Mouse (Mus musculus): ENCODE results near the gene Mymk. TPM values are rescaled to one million over a fixed set of nuclear protein-coding genes. Genes with fewer than 3 reads are reported as not detected.
A peak's percentile ranks its signal among the peaks of the same experiment; 100 is the strongest.

Gene Mymk
- polyA plus RNA-seq, 1 experiment from 2014 or later = 0.22 TPM

GRCm38 (mm10) chr2:27073407-27073806 is 1.4 kb upstream of the Mymk start:
- peaks cover 31 to 39% of the 10 kb centered on the region in 2 experiments for H3K4me1 ChIP-seq (ENCODE audit: control insufficient read depth in 2 of 2, insufficient read depth in 2 of 2, low read length in 2 of 2)
- no peaks in the 10 kb centered on the region for H3K36me3 ChIP-seq (ENCODE audit: control insufficient read depth, insufficient read depth, low read length)
- no peak overlapping the region for H3K27ac ChIP-seq (replicated peaks in 1 of 2; ENCODE audit: control insufficient read depth in 1 of 2, insufficient read depth in 1 of 2, low read depth in 2 of 2, low read length in 2 of 2)
- WGBS = 57% methylated on average over 4 of the region's 4 CpGs
- no peak for ATAC-seq (ENCODE audit: insufficient number of reproducible peaks, insufficient read depth, low FRiP score, low read depth)
- H3K4me3 ChIP-seq (ENCODE audit: control insufficient read depth in 1 of 2, insufficient read depth in 1 of 2, low read depth in 1 of 2, low read length in 2 of 2) = no peak overlapping the region
- H3K9ac ChIP-seq (ENCODE audit: low read length) = no peak overlapping the region
- no peak overlapping the region for H3K4me2 ChIP-seq (ENCODE audit: low read length)
- H3K27me3 ChIP-seq (ENCODE audit: control insufficient read depth, insufficient read depth, low read length) = peaks cover 4% of the 10 kb centered on the region; the same call in 1 of the 2 replicates
- no peaks in the 10 kb centered on the region for H3K9me3 ChIP-seq (ENCODE audit: control insufficient read depth, low read length)

- no peaks in the 10 kb centered on the region for H3K36me3 ChIP-seq (ENCODE audit: control insufficient read depth, insufficient read depth, low read length)
- H3K4me3 ChIP-seq (ENCODE audit: control insufficient read depth in 1 of 2, insufficient read depth in 1 of 2, low read depth in 1 of 2, low read length in 2 of 2) = no peak overlapping the region
- ATAC-seq (ENCODE audit: insufficient number of reproducible peaks, insufficient read depth, low FRiP score, low read depth) = no peak
- no peaks in the 10 kb centered on the region for H3K9me3 ChIP-seq (ENCODE audit: control insufficient read depth, low read length)
- H3K27me3 ChIP-seq (ENCODE audit: control insufficient read depth, insufficient read depth, low read length) = no peaks in the 10 kb centered on the region
- H3K9ac ChIP-seq (ENCODE audit: low read length) = no peak overlapping the region; the same call in 1 of the 2 replicates
- peaks cover 22 to 30% of the 10 kb centered on the region in 2 experiments for H3K4me1 ChIP-seq (ENCODE audit: control insufficient read depth in 2 of 2, insufficient read depth in 2 of 2, low read length in 2 of 2)
- peak overlapping the region in 1 of 2 experiments; percentile 57; a peak in 2 of 4 replicates for H3K27ac ChIP-seq (replicated peaks in 1 of 2; ENCODE audit: control insufficient read depth in 1 of 2, insufficient read depth in 1 of 2, low read depth in 2 of 2, low read length in 2 of 2)
- WGBS = 2% methylated on average over 4 of the region's 4 CpGs
- H3K4me2 ChIP-seq (ENCODE audit: low read length) = no peak overlapping the region
Measured at GRCm38 (mm10) chr2:27071137-27071536, 842 bp downstream of the Mymk start.

GRCm38 (mm10) chr2:27070247-27070813 is 1.6 kb downstream of the Mymk start:
- H3K4me3 ChIP-seq (ENCODE audit: control insufficient read depth in 1 of 2, insufficient read depth in 1 of 2, low read depth in 1 of 2, low read length in 2 of 2) = no peak overlapping the region
- no peak overlapping the region for H3K4me2 ChIP-seq (ENCODE audit: low read length)
- no peak for ATAC-seq (ENCODE audit: insufficient number of reproducible peaks, insufficient read depth, low FRiP score, low read depth)
- H3K27me3 ChIP-seq (ENCODE audit: control insufficient read depth, insufficient read depth, low read length) = no peaks in the 10 kb centered on the region
- H3K27ac ChIP-seq (replicated peaks in 1 of 2; ENCODE audit: control insufficient read depth in 1 of 2, insufficient read depth in 1 of 2, low read depth in 2 of 2, low read length in 2 of 2) = no peak overlapping the region
- no peaks in the 10 kb centered on the region for H3K9me3 ChIP-seq (ENCODE audit: control insufficient read depth, low read length)
- peaks cover 18 to 25% of the 10 kb centered on the region in 2 experiments for H3K4me1 ChIP-seq (ENCODE audit: control insufficient read depth in 2 of 2, insufficient read depth in 2 of 2, low read length in 2 of 2)
- WGBS = 85% methylated on average over 2 of the region's 2 CpGs
- no peak overlapping the region for H3K9ac ChIP-seq (ENCODE audit: low read length)
- H3K36me3 ChIP-seq (ENCODE audit: control insufficient read depth, insufficient read depth, low read length) = no peaks in the 10 kb centered on the region

- H3K4me2 ChIP-seq (ENCODE audit: low read length) = no peak overlapping the region
- H3K9me3 ChIP-seq (ENCODE audit: control insufficient read depth, low read length) = no peaks in the 10 kb centered on the region
- 64% methylated on average over 3 of the region's 3 CpGs for WGBS
- no peak overlapping the region for H3K27ac ChIP-seq (replicated peaks in 1 of 2; ENCODE audit: control insufficient read depth in 1 of 2, insufficient read depth in 1 of 2, low read depth in 2 of 2, low read length in 2 of 2)
- no peak for ATAC-seq (ENCODE audit: insufficient number of reproducible peaks, insufficient read depth, low FRiP score, low read depth)
- H3K27me3 ChIP-seq (ENCODE audit: control insufficient read depth, insufficient read depth, low read length) = no peaks in the 10 kb centered on the region
- no peak overlapping the region for H3K4me3 ChIP-seq (ENCODE audit: control insufficient read depth in 1 of 2, insufficient read depth in 1 of 2, low read depth in 1 of 2, low read length in 2 of 2)
- peaks cover 16 to 20% of the 10 kb centered on the region in 2 experiments for H3K4me1 ChIP-seq (ENCODE audit: control insufficient read depth in 2 of 2, insufficient read depth in 2 of 2, low read length in 2 of 2)
- no peaks in the 10 kb centered on the region for H3K36me3 ChIP-seq (ENCODE audit: control insufficient read depth, insufficient read depth, low read length)
- no peak overlapping the region for H3K9ac ChIP-seq (ENCODE audit: low read length)
Measured at GRCm38 (mm10) chr2:27069646-27070045, 2.3 kb downstream of the Mymk start.

GRCm38 (mm10) chr2:27067996-27068395 is 4.0 kb downstream of the Mymk start:
- WGBS = 44% methylated on average over 2 of the region's 2 CpGs
- H3K27me3 ChIP-seq (ENCODE audit: control insufficient read depth, insufficient read depth, low read length) = no peaks in the 10 kb centered on the region
- peaks cover 16 to 20% of the 10 kb centered on the region in 2 experiments for H3K4me1 ChIP-seq (ENCODE audit: control insufficient read depth in 2 of 2, insufficient read depth in 2 of 2, low read length in 2 of 2)
- H3K9me3 ChIP-seq (ENCODE audit: control insufficient read depth, low read length) = no peaks in the 10 kb centered on the region
- no peak overlapping the region for H3K27ac ChIP-seq (replicated peaks in 1 of 2; ENCODE audit: control insufficient read depth in 1 of 2, insufficient read depth in 1 of 2, low read depth in 2 of 2, low read length in 2 of 2)
- H3K36me3 ChIP-seq (ENCODE audit: control insufficient read depth, insufficient read depth, low read length) = no peaks in the 10 kb centered on the region
- H3K4me2 ChIP-seq (ENCODE audit: low read length) = no peak overlapping the region
- ATAC-seq (ENCODE audit: insufficient number of reproducible peaks, insufficient read depth, low FRiP score, low read depth) = no peak
- no peak overlapping the region for H3K4me3 ChIP-seq (ENCODE audit: control insufficient read depth in 1 of 2, insufficient read depth in 1 of 2, low read depth in 1 of 2, low read length in 2 of 2)
- no peak overlapping the region for H3K9ac ChIP-seq (ENCODE audit: low read length)

GRCm38 (mm10) chr2:27067124-27067523 is 4.9 kb downstream of the Mymk start:
- H3K27me3 ChIP-seq (ENCODE audit: control insufficient read depth, insufficient read depth, low read length) = no peaks in the 10 kb centered on the region
- peaks cover 18 to 20% of the 10 kb centered on the region in 2 experiments for H3K4me1 ChIP-seq (ENCODE audit: control insufficient read depth in 2 of 2, insufficient read depth in 2 of 2, low read length in 2 of 2)
- no peak overlapping the region for H3K27ac ChIP-seq (replicated peaks in 1 of 2; ENCODE audit: control insufficient read depth in 1 of 2, insufficient read depth in 1 of 2, low read depth in 2 of 2, low read length in 2 of 2)
- no peak overlapping the region for H3K4me2 ChIP-seq (ENCODE audit: low read length)
- no peaks in the 10 kb centered on the region for H3K9me3 ChIP-seq (ENCODE audit: control insufficient read depth, low read length)
- no peak overlapping the region for H3K4me3 ChIP-seq (ENCODE audit: control insufficient read depth in 1 of 2, insufficient read depth in 1 of 2, low read depth in 1 of 2, low read length in 2 of 2)
- H3K9ac ChIP-seq (ENCODE audit: low read length) = no peak overlapping the region
- 83% methylated on average over 2 of the region's 2 CpGs for WGBS
- no peak for ATAC-seq (ENCODE audit: insufficient number of reproducible peaks, insufficient read depth, low FRiP score, low read depth)
- no peaks in the 10 kb centered on the region for H3K36me3 ChIP-seq (ENCODE audit: control insufficient read depth, insufficient read depth, low read length)

GRCm38 (mm10) chr2:27059187-27059586 is 12.8 kb downstream of the Mymk start:
- Histone ChIP-seq H3K36me3 (ENCODE audit: control insufficient read depth, insufficient read depth, low read length) (no peaks in the 10 kb centered on the region), H3K4me2 (ENCODE audit: low read length) (no peak overlapping the region), H3K27ac (replicated peaks in 1 of 2; ENCODE audit: control insufficient read depth in 1 of 2, insufficient read depth in 1 of 2, low read depth in 2 of 2, low read length in 2 of 2) (no peak overlapping the region)

GRCm38 (mm10) chr2:27058751-27059150 is 13.2 kb downstream of the Mymk start:
- H3K4me2 ChIP-seq (ENCODE audit: low read length) = no peak overlapping the region
- no peak overlapping the region for H3K27ac ChIP-seq (replicated peaks in 1 of 2; ENCODE audit: control insufficient read depth in 1 of 2, insufficient read depth in 1 of 2, low read depth in 2 of 2, low read length in 2 of 2)
- WGBS = 55% methylated on average over 12 of the region's 12 CpGs

More at GRCm38 (mm10) chr2:27059187-27059586, 12.8 kb downstream of the Mymk start:
- Histone ChIP-seq H3K4me1 (ENCODE audit: control insufficient read depth in 2 of 2, insufficient read depth in 2 of 2, low read length in 2 of 2) (peaks cover 21 to 23% of the 10 kb centered on the region in 2 experiments), H3K9ac (ENCODE audit: low read length) (no peak overlapping the region), H3K9me3 (ENCODE audit: control insufficient read depth, low read length) (no peaks in the 10 kb centered on the region), H3K4me3 (ENCODE audit: control insufficient read depth in 1 of 2, insufficient read depth in 1 of 2, low read depth in 1 of 2, low read length in 2 of 2) (no peak overlapping the region), H3K27me3 (ENCODE audit: control insufficient read depth, insufficient read depth, low read length) (no peaks in the 10 kb centered on the region)
- 82% methylated on average over 9 of the region's 9 CpGs for WGBS
- ATAC-seq (ENCODE audit: insufficient number of reproducible peaks, insufficient read depth, low FRiP score, low read depth) = no peak

More at GRCm38 (mm10) chr2:27058751-27059150, 13.2 kb downstream of the Mymk start:
- Histone ChIP-seq H3K27me3 (ENCODE audit: control insufficient read depth, insufficient read depth, low read length) (no peaks in the 10 kb centered on the region), H3K4me1 (ENCODE audit: control insufficient read depth in 2 of 2, insufficient read depth in 2 of 2, low read length in 2 of 2) (peaks cover 21 to 23% of the 10 kb centered on the region in 2 experiments), H3K9me3 (ENCODE audit: control insufficient read depth, low read length) (no peaks in the 10 kb centered on the region), H3K36me3 (ENCODE audit: control insufficient read depth, insufficient read depth, low read length) (no peaks in the 10 kb centered on the region), H3K9ac (ENCODE audit: low read length) (no peak overlapping the region), H3K4me3 (ENCODE audit: control insufficient read depth in 1 of 2, insufficient read depth in 1 of 2, low read depth in 1 of 2, low read length in 2 of 2) (no peak overlapping the region)
- ATAC-seq (ENCODE audit: insufficient number of reproducible peaks, insufficient read depth, low FRiP score, low read depth) = no peak

All from heart, embryonic 14.5 days (tissue).